Mouse (Mus musculus) limb, embryonic 12.5 days (tissue): ENCODE data around the gene Fam110c. TPM values are rescaled to one million over a fixed set of nuclear protein-coding genes. Genes with fewer than 3 reads are reported as not detected.
"Not testable (repeated sequence)": the region's sequence is repeated elsewhere in the genome, so short reads cannot be mapped to it uniquely, and the experiment has no call there.

Experiments used
- ATAC-seq: fragments of 200-750 bp; cut with Nextera tagmentation; 2 replicates; pipeline ENCODE4 v1.8.0; 2017; ENCODE audit warnings: low read depth, moderate TSS enrichment; ENCODE audit not compliant: insufficient number of reproducible peaks, insufficient read depth, low FRiP score, low TSS enrichment
- H3K27ac ChIP-seq: fragments of 300-500 bp; sonication (generic); 2 replicates; pipeline ENCODE4 v1.5.1; 2016; ENCODE audit warnings: mild to moderate bottlenecking, moderate library complexity
- H3K27me3 ChIP-seq: fragments of 300-500 bp; sonication (generic); 2 replicates; pipeline ENCODE4 v1.6.1; 2016; ENCODE audit warnings: mild to moderate bottlenecking, moderate library complexity
- H3K36me3 ChIP-seq: fragments of 300-500 bp; sonication (generic); 2 replicates; pipeline ENCODE4 v1.6.1; 2016; ENCODE audit warnings: mild to moderate bottlenecking, moderate library complexity
- H3K4me1 ChIP-seq: fragments of 300-500 bp; sonication (generic); replicated peaks from 2 replicates; pipeline ENCODE4 v1.6.1; 2016
- H3K4me2 ChIP-seq: fragments of 300-500 bp; sonication (generic); 2 replicates; pipeline ENCODE4 v1.6.1; 2016; ENCODE audit warnings: mild to moderate bottlenecking, moderate library complexity
- H3K4me3 ChIP-seq: fragments of 300-500 bp; sonication (generic); replicated peaks from 2 replicates; pipeline ENCODE4 v1.5.1; 2016; ENCODE audit warnings: mild to moderate bottlenecking
- H3K9ac ChIP-seq: fragments of 300-500 bp; sonication (generic); replicated peaks from 2 replicates; pipeline ENCODE4 v1.6.1; 2016; ENCODE audit warnings: mild to moderate bottlenecking, moderate library complexity
- H3K9me3 ChIP-seq: fragments of 300-500 bp; sonication (generic); 2 replicates; pipeline ENCODE4 v1.6.1; 2016; ENCODE audit warnings: mild to moderate bottlenecking, moderate library complexity
- WGBS: fragments of 180-500 bp; shearing (Covaris S2); methylation state at CpG from one replicate; pipeline ENCODE4 v1.1.7; 2016; 5-methylcytosine and 5-hydroxymethylcytosine counted together
- polyA plus RNA-seq: library from polyadenylated mRNA; unstranded; fragments of >200 nt; fragmentation: Nextera tagmentation; extraction: Ambion mirVana; gene quantifications from 2 replicates; pipeline ENCODE4 v1.2.1, GENCODE M21; 2016

Gene Fam110c
- polyA plus RNA-seq = 0.25 and 0.26 TPM in 2 replicates

- peak within 1 kb of the TSS; percentile 93 for H3K4me2 ChIP-seq
- no peaks in the 10 kb centered on the region for H3K9me3 ChIP-seq
- H3K4me3 ChIP-seq = peak within 1 kb of the TSS; percentile 51
- no peaks in the 10 kb centered on the region for H3K36me3 ChIP-seq
- no peak within 1 kb of the TSS for H3K27ac ChIP-seq
- peak within 1 kb of the TSS; percentile 42 for H3K9ac ChIP-seq
- 2% methylated on average over 50 of the region's 50 CpGs for WGBS
- ATAC-seq = peak; percentile 54; the same call in 1 of the 2 replicates
- peaks cover 51% of the 10 kb centered on the region for H3K27me3 ChIP-seq
- H3K4me1 ChIP-seq = peaks cover 18% of the 10 kb centered on the region
Measured at GRCm38 (mm10) chr12:31073412-31074354, at the start of gene Fam110c. Gene Fam110c, plus strand, starts transcription at chr12:31073861.

GRCm38 (mm10) chr12:31026423-31026822 lies 47.2 kb upstream of the Fam110c start:
- peaks cover 11% of the 10 kb centered on the region for H3K4me1 ChIP-seq
- no peak overlapping the region for H3K9ac ChIP-seq
- ATAC-seq = peak; percentile 47; the same call in 1 of the 2 replicates
- H3K9me3 ChIP-seq = 0 out of 2 replicates have a peak, but pooled peaks cover 6% of the 10 kb centered on the region
- WGBS = 11% methylated on average over 7 of the region's 7 CpGs
- no peak overlapping the region for H3K27ac ChIP-seq
- H3K4me3 ChIP-seq = no peak overlapping the region
- no peaks in the 10 kb centered on the region for H3K36me3 ChIP-seq
- H3K27me3 ChIP-seq = peaks cover 6% of the 10 kb centered on the region; the same call in 1 of the 2 replicates
- peak overlapping the region; percentile 19; the same call in 1 of the 2 replicates for H3K4me2 ChIP-seq

GRCm38 (mm10) chr12:31052066-31052465 lies 21.6 kb upstream of the Fam110c start:
- ATAC-seq = no peak
- Histone ChIP-seq H3K27ac (no peak overlapping the region), H3K9me3 (no peaks in the 10 kb centered on the region), H3K27me3 (no peaks in the 10 kb centered on the region), H3K9ac (no peak overlapping the region), H3K4me2 (no peak overlapping the region), H3K4me3 (no peak overlapping the region), H3K4me1 (no peaks in the 10 kb centered on the region), H3K36me3 (no peaks in the 10 kb centered on the region)
- 84% methylated on average over 4 of the region's 4 CpGs for WGBS

- Histone ChIP-seq H3K4me2 (no peak overlapping the region), H3K27ac (no peak overlapping the region), H3K9me3 (no peaks in the 10 kb centered on the region), H3K4me1 (no peaks in the 10 kb centered on the region; the same call in 1 of the 2 replicates), H3K4me3 (no peak overlapping the region), H3K27me3 (no peaks in the 10 kb centered on the region), H3K36me3 (no peaks in the 10 kb centered on the region), H3K9ac (no peak overlapping the region)
- ATAC-seq = no peak
- WGBS = 85% methylated on average over 6 of the region's 6 CpGs
Measured at GRCm38 (mm10) chr12:31056291-31056864, 17.3 kb upstream of the Fam110c start.

- no peaks in the 10 kb centered on the region for H3K36me3 ChIP-seq
- H3K4me3 ChIP-seq = no peak overlapping the region
- H3K4me2 ChIP-seq = no peak overlapping the region
- H3K9ac ChIP-seq = no peak overlapping the region
- no peak overlapping the region for H3K27ac ChIP-seq
- H3K9me3 ChIP-seq = no peaks in the 10 kb centered on the region
- no peaks in the 10 kb centered on the region; the same call in 1 of the 2 replicates for H3K4me1 ChIP-seq
- ATAC-seq = no peak
- no peaks in the 10 kb centered on the region for H3K27me3 ChIP-seq
- WGBS = 53% methylated on average over 8 of the region's 8 CpGs
Measured at GRCm38 (mm10) chr12:31059393-31059853, 14.2 kb upstream of the Fam110c start.

- ATAC-seq = no peak
- Histone ChIP-seq H3K9me3 (no peaks in the 10 kb centered on the region), H3K4me1 (no peaks in the 10 kb centered on the region; the same call in 1 of the 2 replicates)
Measured at GRCm38 (mm10) chr12:31060245-31060644, 13.4 kb upstream of the Fam110c start.

GRCm38 (mm10) chr12:31071222-31071621 lies 2.4 kb upstream of the Fam110c start:
- Histone ChIP-seq H3K27me3 (peaks cover 44% of the 10 kb centered on the region), H3K4me2 (no peak overlapping the region), H3K27ac (no peak overlapping the region), H3K4me3 (no peak overlapping the region), H3K4me1 (peaks cover 16% of the 10 kb centered on the region), H3K9ac (no peak overlapping the region), H3K9me3 (no peaks in the 10 kb centered on the region), H3K36me3 (no peaks in the 10 kb centered on the region)
- no peak for ATAC-seq
- WGBS = 81% methylated on average over 5 of the region's 5 CpGs

More at GRCm38 (mm10) chr12:31060245-31060644, 13.4 kb upstream of the Fam110c start:
- WGBS = 57% methylated on average over 8 of the region's 8 CpGs
- Histone ChIP-seq H3K4me2 (no peak overlapping the region), H3K27me3 (no peaks in the 10 kb centered on the region), H3K36me3 (no peaks in the 10 kb centered on the region), H3K9ac (no peak overlapping the region), H3K4me3 (no peak overlapping the region), H3K27ac (no peak overlapping the region)

GRCm38 (mm10) chr12:31074355-31074786 lies 710 bp downstream of the Fam110c start:
- H3K4me3 ChIP-seq = peak overlapping the region; percentile 51
- not testable (repeated sequence) for H3K36me3 ChIP-seq, H3K27ac ChIP-seq, ATAC-seq, H3K9me3 ChIP-seq
- 0% methylated on average over 18 of the region's 18 CpGs for WGBS
- H3K4me2 ChIP-seq = peak overlapping the region; percentile 93
- peaks cover 18% of the 10 kb centered on the region for H3K4me1 ChIP-seq
- peak overlapping the region; percentile 42; the same call in 1 of the 2 replicates for H3K9ac ChIP-seq
- H3K27me3 ChIP-seq = peaks cover 51% of the 10 kb centered on the region

- no peaks in the 10 kb centered on the region for H3K9me3 ChIP-seq
- no peak overlapping the region for H3K27ac ChIP-seq
- H3K4me2 ChIP-seq = peak overlapping the region; percentile 93
- no peaks in the 10 kb centered on the region for H3K36me3 ChIP-seq
- under 1% methylated on average over 24 of the region's 24 CpGs for WGBS
- peak overlapping the region; percentile 38 for H3K4me3 ChIP-seq
- H3K4me1 ChIP-seq = peaks cover 18% of the 10 kb centered on the region
- peaks cover 51% of the 10 kb centered on the region for H3K27me3 ChIP-seq
- no peak for ATAC-seq
- no peak overlapping the region for H3K9ac ChIP-seq
Measured at GRCm38 (mm10) chr12:31074839-31075538, 1.3 kb downstream of the Fam110c start.

GRCm38 (mm10) chr12:31077020-31077419 lies 3.4 kb downstream of the Fam110c start:
- Histone ChIP-seq H3K27ac (no peak overlapping the region), H3K4me3 (no peak overlapping the region), H3K9ac (no peak overlapping the region), H3K9me3 (no peaks in the 10 kb centered on the region), H3K27me3 (peaks cover 46% of the 10 kb centered on the region), H3K36me3 (no peaks in the 10 kb centered on the region), H3K4me1 (peaks cover 18% of the 10 kb centered on the region), H3K4me2 (no peak overlapping the region)
- WGBS = 79% methylated on average over 7 of the region's 7 CpGs
- ATAC-seq = no peak
